Mouse (Mus musculus) heart, embryonic 11.5 days (tissue): ENCODE measurements at regions not wholly inside any gene's neighbourhood (a gene's known extent, or its start where the extent isn't known, plus 50 kb on each side); places are given as distances from the start of the nearest gene placed in this dataset.

Experiments
- ATAC-seq: fragments of 200-750 bp; cut with Nextera tagmentation; replicated peaks from 2 replicates; pipeline ENCODE4 v1.8.0; 2017; ENCODE audit warnings: moderate library complexity; ENCODE audit not compliant: insufficient number of reproducible peaks, low FRiP score, low TSS enrichment
- H3K27ac ChIP-seq: fragments of 300-500 bp; sonication (generic); 2 replicates; pipeline ENCODE4 v1.5.1; 2014; ENCODE audit warnings: mild to moderate bottlenecking, low read depth, low read length
- H3K27me3 ChIP-seq: fragments of 300-500 bp; sonication (generic); 2 replicates; pipeline ENCODE4 v1.6.1; 2014; ENCODE audit warnings: mild to moderate bottlenecking, low read length, mixed read lengths; ENCODE audit not compliant: control insufficient read depth, insufficient read depth
- H3K36me3 ChIP-seq: fragments of 300-500 bp; sonication (generic); 2 replicates; pipeline ENCODE4 v1.6.1; 2014; ENCODE audit warnings: mild to moderate bottlenecking, low read length, moderate library complexity, mixed read lengths; ENCODE audit not compliant: control insufficient read depth, insufficient read depth
- H3K4me1 ChIP-seq: fragments of 300-500 bp; sonication (generic); 2 replicates; pipeline ENCODE4 v1.6.1; 2014; ENCODE audit warnings: low read length; ENCODE audit not compliant: control insufficient read depth, insufficient read depth
- H3K4me2 ChIP-seq: fragments of 300-500 bp; sonication (generic); 2 replicates; pipeline ENCODE4 v1.6.1; 2014; ENCODE audit warnings: mild to moderate bottlenecking, moderate library complexity
- H3K4me3 ChIP-seq: fragments of 300-500 bp; sonication (generic); 2 replicates; pipeline ENCODE4 v1.5.1; 2014; ENCODE audit warnings: low read depth, low read length
- H3K9ac ChIP-seq: fragments of 300-500 bp; sonication (generic); 2 replicates; pipeline ENCODE4 v1.6.1; 2014; ENCODE audit warnings: mild to moderate bottlenecking, low read depth, low read length, moderate library complexity
- H3K9me3 ChIP-seq: fragments of 300-500 bp; sonication (generic); replicated peaks from 2 replicates; pipeline ENCODE4 v1.6.1; 2016; ENCODE audit warnings: low read length; ENCODE audit not compliant: control insufficient read depth
- WGBS: fragments of 180-500 bp; shearing (Covaris S2); extraction: QIAGEN DNeasy Blood & Tissue Kit; methylation state at CpG from one replicate; pipeline ENCODE4 v1.1.7; 2014; ENCODE audit not compliant: insufficient replicate concordance; 5-methylcytosine and 5-hydroxymethylcytosine counted together

GRCm38 (mm10) chr15:86932345-86933075, 611.6 kb upstream of the Fam19a5 start:
- Histone ChIP-seq H3K36me3 (no peaks in the 10 kb centered on the region), H3K27ac (no peak overlapping the region), H3K4me2 (no peak overlapping the region), H3K4me3 (no peak overlapping the region), H3K27me3 (no peaks in the 10 kb centered on the region), H3K4me1 (no peaks in the 10 kb centered on the region), H3K9me3 (no peaks in the 10 kb centered on the region), H3K9ac (no peak overlapping the region)
- no peak for ATAC-seq
- 47% methylated on average over 15 of the region's 15 CpGs for WGBS

GRCm38 (mm10) chr15:86937364-86937763, 606.7 kb upstream of the Fam19a5 start:
- Histone ChIP-seq H3K4me3 (no peak overlapping the region), H3K9me3 (no peaks in the 10 kb centered on the region), H3K4me2 (no peak overlapping the region), H3K4me1 (no peaks in the 10 kb centered on the region), H3K36me3 (no peaks in the 10 kb centered on the region), H3K27me3 (no peaks in the 10 kb centered on the region), H3K27ac (no peak overlapping the region), H3K9ac (no peak overlapping the region)
- 80% methylated on average over 3 of the region's 3 CpGs for WGBS
- ATAC-seq, result no peak

- no peaks in the 10 kb centered on the region for H3K9me3 ChIP-seq
- no peaks in the 10 kb centered on the region for H3K27me3 ChIP-seq
- no peak overlapping the region for H3K27ac ChIP-seq
- no peak overlapping the region for H3K4me2 ChIP-seq
- H3K9ac ChIP-seq, result no peak overlapping the region
- no peak overlapping the region for H3K4me3 ChIP-seq
- H3K36me3 ChIP-seq, result no peaks in the 10 kb centered on the region
- ATAC-seq, result no peak
- no peaks in the 10 kb centered on the region for H3K4me1 ChIP-seq
- 86% methylated on average over 7 of the region's 7 CpGs for WGBS
Observed at GRCm38 (mm10) chr15:86944529-86944928, 599.6 kb upstream of the Fam19a5 start.

GRCm38 (mm10) chr15:86952593-86952992, 591.5 kb upstream of the Fam19a5 start:
- no peaks in the 10 kb centered on the region for H3K4me1 ChIP-seq
- H3K36me3 ChIP-seq, result no peaks in the 10 kb centered on the region
- no peak overlapping the region for H3K4me3 ChIP-seq
- no peak for ATAC-seq
- H3K27ac ChIP-seq, result no peak overlapping the region
- WGBS, result 58% methylated on average over 5 of the region's 5 CpGs
- no peaks in the 10 kb centered on the region for H3K9me3 ChIP-seq
- H3K4me2 ChIP-seq, result no peak overlapping the region
- H3K9ac ChIP-seq, result no peak overlapping the region
- no peaks in the 10 kb centered on the region for H3K27me3 ChIP-seq

GRCm38 (mm10) chr15:86957872-86958271, 586.2 kb upstream of the Fam19a5 start:
- H3K9ac ChIP-seq, result no peak overlapping the region
- no peaks in the 10 kb centered on the region for H3K4me1 ChIP-seq
- H3K4me2 ChIP-seq, result no peak overlapping the region
- 78% methylated on average over 8 of the region's 8 CpGs for WGBS
- H3K27ac ChIP-seq, result no peak overlapping the region
- H3K27me3 ChIP-seq, result no peaks in the 10 kb centered on the region
- no peaks in the 10 kb centered on the region for H3K36me3 ChIP-seq
- H3K4me3 ChIP-seq, result no peak overlapping the region
- ATAC-seq, result no peak
- H3K9me3 ChIP-seq, result no peaks in the 10 kb centered on the region

- no peak for ATAC-seq
Observed at GRCm38 (mm10) chr15:86962921-86963320, 581.2 kb upstream of the Fam19a5 start.

GRCm38 (mm10) chr15:86963486-86963885, 580.6 kb upstream of the Fam19a5 start:
- Histone ChIP-seq H3K27ac (no peak overlapping the region), H3K4me3 (no peak overlapping the region), H3K9ac (no peak overlapping the region), H3K4me1 (no peaks in the 10 kb centered on the region), H3K4me2 (no peak overlapping the region), H3K27me3 (no peaks in the 10 kb centered on the region), H3K36me3 (no peaks in the 10 kb centered on the region), H3K9me3 (no peaks in the 10 kb centered on the region)
- no peak for ATAC-seq
- WGBS, result 64% methylated on average over 3 of the region's 3 CpGs

More at GRCm38 (mm10) chr15:86962921-86963320, 581.2 kb upstream of the Fam19a5 start:
- Histone ChIP-seq H3K4me3 (no peak overlapping the region), H3K9me3 (no peaks in the 10 kb centered on the region), H3K4me2 (no peak overlapping the region), H3K9ac (no peak overlapping the region), H3K4me1 (no peaks in the 10 kb centered on the region), H3K36me3 (no peaks in the 10 kb centered on the region), H3K27ac (no peak overlapping the region), H3K27me3 (no peaks in the 10 kb centered on the region)
- WGBS, result 46% methylated on average over 2 of the region's 2 CpGs

GRCm38 (mm10) chr15:86971436-86971835, 572.7 kb upstream of the Fam19a5 start:
- Histone ChIP-seq H3K36me3 (no peaks in the 10 kb centered on the region), H3K4me2 (no peak overlapping the region), H3K27ac (no peak overlapping the region), H3K27me3 (no peaks in the 10 kb centered on the region), H3K4me3 (no peak overlapping the region), H3K9ac (no peak overlapping the region), H3K4me1 (no peaks in the 10 kb centered on the region), H3K9me3 (no peaks in the 10 kb centered on the region)
- WGBS, result 61% methylated on average over 2 of the region's 2 CpGs
- ATAC-seq, result no peak

- ATAC-seq, result no peak
- Histone ChIP-seq H3K27ac (no peak overlapping the region), H3K9ac (no peak overlapping the region), H3K4me2 (no peak overlapping the region), H3K4me1 (no peaks in the 10 kb centered on the region), H3K4me3 (no peak overlapping the region), H3K36me3 (no peaks in the 10 kb centered on the region), H3K27me3 (no peaks in the 10 kb centered on the region), H3K9me3 (no peaks in the 10 kb centered on the region)
- WGBS, result 79% methylated on average over 6 of the region's 6 CpGs
Observed at GRCm38 (mm10) chr15:86996196-86996595, 547.9 kb upstream of the Fam19a5 start.
